Mouse (Mus musculus) CH12.LX (cell line): ENCODE results near the gene Kcng4.

Source experiments
- CTCF ChIP-seq, 2 experiments: IDR thresholded peaks in 1 of 2; conservative IDR thresholded peaks in 1 of 2; 2 replicates each; pipeline ENCODE4 v1.5.1; 2011 to 2012; ENCODE audit warnings: low read depth in 2 of 2, low read length in 2 of 2, improper control_type of control experiment in 1 of 2, inconsistent platforms in 1 of 2, mild to moderate bottlenecking in 1 of 2, moderate library complexity in 1 of 2
- POLR2A ChIP-seq: IDR thresholded peaks from 2 replicates; pipeline ENCODE4 v1.6.1; 2011; ENCODE audit warnings: low read depth, mild to moderate bottlenecking, improper control_type of control experiment, low read length
- ZMIZ1 ChIP-seq: IDR thresholded peaks from 2 replicates; pipeline ENCODE4 v1.6.1; 2012; ENCODE audit warnings: low read depth, mild to moderate bottlenecking, inconsistent platforms, low read length, improper control_type of control experiment

DNA sequence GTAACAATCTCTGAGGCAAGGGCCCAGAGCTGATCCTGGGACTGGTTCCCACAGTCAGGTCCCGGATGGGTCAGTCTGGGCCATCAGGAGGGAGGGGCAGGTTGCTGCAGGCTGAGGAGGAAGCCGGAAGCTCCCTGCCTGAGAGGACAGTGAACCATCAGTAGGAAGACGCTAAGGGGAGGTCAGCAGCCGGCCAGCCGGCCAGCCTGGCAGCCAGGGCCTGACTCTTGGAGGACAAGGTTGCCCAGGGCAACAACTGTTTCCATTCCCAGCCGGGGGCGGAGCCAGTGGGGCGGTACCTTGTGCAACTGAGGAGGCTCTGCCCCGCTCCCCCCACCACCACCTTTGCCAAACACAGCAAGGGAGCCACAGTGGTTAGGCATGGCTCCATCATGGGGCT lies 25.6 kb upstream of the Kcng4 start:
- no peak for TF ChIP-seq POLR2A
- TF ChIP-seq CTCF (conservative IDR thresholded peaks at IDR 0.05 in 1 of 2, IDR thresholded peaks at IDR 0.05 in 1 of 2; ENCODE audit: low read depth in 2 of 2, low read length in 2 of 2): no peak
- no peak for TF ChIP-seq ZMIZ1
